Mouse (Mus musculus): ENCODE results near the gene Rps6kl1.

- TF ChIP-seq CTCF (IDR thresholded peaks at IDR 0.05; ENCODE audit: insufficient read depth, low read length) (no peak), POLR2A (IDR thresholded peaks at IDR 0.05; ENCODE audit: borderline replicate concordance, extremely low read depth, low read depth, low read length) (no peak)
Observed at GRCm38 (mm10) chr12:85113337-85113736, 37.7 kb downstream of the Rps6kl1 start.

Data from lung, adult 2 months (tissue).